Mouse (Mus musculus) liver, embryonic 12.5 days (tissue): ENCODE results near the gene Il16. TPM values are rescaled to one million over a fixed set of nuclear protein-coding genes. Genes with fewer than 3 reads are reported as not detected.

ENCODE experiments used
- ATAC-seq: fragments of 200-750 bp; cut with Nextera tagmentation; 2 replicates; pipeline ENCODE4 v1.8.0; 2017; ENCODE audit warnings: moderate number of reproducible peaks, mild to moderate bottlenecking, moderate library complexity
- H3K27ac ChIP-seq: fragments of 300-500 bp; sonication (generic); 2 replicates; pipeline ENCODE4 v1.5.1; 2016; ENCODE audit warnings: mild to moderate bottlenecking
- H3K27me3 ChIP-seq: fragments of 300-500 bp; sonication (generic); replicated peaks from 2 replicates; pipeline ENCODE4 v1.6.1; 2016; ENCODE audit warnings: mild to moderate bottlenecking, moderate library complexity
- H3K36me3 ChIP-seq: fragments of 300-500 bp; sonication (generic); 2 replicates; pipeline ENCODE4 v1.6.1; 2016; ENCODE audit warnings: mild to moderate bottlenecking, moderate library complexity
- H3K4me1 ChIP-seq: fragments of 300-500 bp; sonication (generic); 2 replicates; pipeline ENCODE4 v1.6.1; 2016
- H3K4me2 ChIP-seq: fragments of 300-500 bp; sonication (generic); 2 replicates; pipeline ENCODE4 v1.6.1; 2016; ENCODE audit warnings: mild to moderate bottlenecking, moderate library complexity
- H3K4me3 ChIP-seq: fragments of 300-500 bp; sonication (generic); 2 replicates; pipeline ENCODE4 v1.5.1; 2016; ENCODE audit warnings: mild to moderate bottlenecking, moderate library complexity
- H3K9ac ChIP-seq: fragments of 300-500 bp; sonication (generic); 2 replicates; pipeline ENCODE4 v1.6.1; 2016; ENCODE audit warnings: mild to moderate bottlenecking, moderate library complexity
- H3K9me3 ChIP-seq: fragments of 300-500 bp; sonication (generic); replicated peaks from 2 replicates; pipeline ENCODE4 v1.6.1; 2016; ENCODE audit warnings: mild to moderate bottlenecking, moderate library complexity
- WGBS: fragments of 180-500 bp; shearing (Covaris S2); methylation state at CpG from one replicate; pipeline ENCODE4 v1.1.7; 2016; ENCODE audit not compliant: insufficient replicate concordance; 5-methylcytosine and 5-hydroxymethylcytosine counted together
- polyA plus RNA-seq: library from polyadenylated mRNA; unstranded; fragments of >200 nt; fragmentation: Nextera tagmentation; extraction: Ambion mirVana; gene quantifications from 2 replicates; pipeline ENCODE4 v1.2.1, GENCODE M21; 2016

The Il16 gene
- polyA plus RNA-seq, 1 experiment from 2014 or later = 4.7 TPM

DNA sequence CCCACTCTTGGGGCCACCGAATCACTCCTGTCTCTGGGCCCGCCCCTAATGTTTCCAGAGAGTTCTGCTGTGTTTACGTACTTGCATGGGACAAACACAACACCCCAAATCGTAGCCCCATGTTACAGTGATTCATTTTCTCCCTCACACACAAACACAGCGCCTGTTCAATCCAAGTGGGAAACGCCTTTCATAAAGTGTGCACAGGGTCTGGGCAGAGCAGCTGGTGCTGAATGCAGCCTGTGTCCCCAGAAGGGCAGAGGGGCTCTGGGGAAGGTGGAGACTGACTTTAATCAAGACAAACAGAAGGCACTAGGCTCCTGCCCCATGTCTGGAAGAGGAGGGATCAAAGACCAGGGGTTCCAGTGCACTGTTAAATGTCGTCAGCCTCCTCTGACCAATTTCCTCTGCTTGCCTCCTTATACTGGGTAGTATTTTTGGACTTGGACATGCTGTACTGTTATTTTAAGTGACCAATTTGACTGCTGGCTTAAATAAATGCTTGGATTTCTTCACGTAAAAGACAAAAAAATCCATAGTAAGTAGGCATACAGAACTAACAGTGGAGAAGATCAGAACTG is 671 bp upstream of the Il16 start:
- no peaks in the 10 kb centered on the region for H3K9me3 ChIP-seq
- H3K4me3 ChIP-seq = no peak overlapping the region
- no peaks in the 10 kb centered on the region for H3K4me1 ChIP-seq
- no peak for ATAC-seq
- no peak overlapping the region for H3K27ac ChIP-seq
- WGBS = 64% methylated on average over 8 of the region's 8 CpGs
- H3K27me3 ChIP-seq = no peaks in the 10 kb centered on the region
- H3K4me2 ChIP-seq = no peak overlapping the region
- H3K9ac ChIP-seq = no peak overlapping the region
- no peaks in the 10 kb centered on the region for H3K36me3 ChIP-seq

DNA sequence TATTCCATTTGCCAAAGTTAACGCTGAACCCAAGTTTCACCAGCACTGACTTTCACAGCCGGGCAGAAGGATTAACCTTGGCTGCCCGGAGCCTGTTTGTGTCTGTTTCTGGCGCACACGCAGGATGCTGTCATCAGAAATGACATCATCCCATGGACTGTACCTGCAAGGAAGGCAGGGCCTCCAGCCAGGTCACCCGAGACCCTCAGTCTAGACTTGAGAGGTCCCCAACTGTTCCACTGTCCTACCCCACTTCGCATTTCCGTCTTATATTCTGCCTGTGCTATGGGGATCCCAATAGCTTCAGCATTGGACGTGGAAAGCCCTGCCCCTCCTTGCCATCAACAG is 487 bp downstream of the Il16 start:
- WGBS = 62% methylated on average over 9 of the region's 9 CpGs
- no peak overlapping the region for H3K27ac ChIP-seq
- no peaks in the 10 kb centered on the region for H3K27me3 ChIP-seq
- no peak overlapping the region for H3K4me3 ChIP-seq
- H3K4me1 ChIP-seq = no peaks in the 10 kb centered on the region
- H3K9me3 ChIP-seq = no peaks in the 10 kb centered on the region
- no peak overlapping the region for H3K9ac ChIP-seq
- H3K36me3 ChIP-seq = no peaks in the 10 kb centered on the region
- H3K4me2 ChIP-seq = no peak overlapping the region
- no peak for ATAC-seq

DNA sequence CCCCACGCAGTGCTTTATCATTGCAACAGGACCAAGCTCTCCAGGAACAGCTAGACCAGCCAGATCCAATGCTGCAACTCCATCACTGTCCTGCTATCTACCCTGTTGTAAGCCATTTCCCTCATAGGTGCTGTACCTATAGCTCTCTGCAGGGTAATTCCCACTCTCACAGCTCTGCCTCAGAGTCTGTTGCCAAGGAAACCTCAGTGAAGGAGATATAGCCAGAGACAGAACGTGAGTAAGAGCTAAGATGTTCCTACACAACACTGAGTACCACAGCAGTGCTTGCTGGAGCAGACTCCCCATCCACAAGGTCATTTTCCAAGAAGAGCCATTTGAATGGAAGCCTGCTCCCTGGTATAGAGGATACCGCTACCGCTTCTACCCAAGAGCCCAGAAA is 1.3 kb downstream of the Il16 start:
- WGBS = 67% methylated on average over 4 of the region's 4 CpGs
- Histone ChIP-seq H3K4me2 (no peak overlapping the region), H3K36me3 (no peaks in the 10 kb centered on the region), H3K4me1 (no peaks in the 10 kb centered on the region), H3K27ac (no peak overlapping the region), H3K9me3 (no peaks in the 10 kb centered on the region), H3K9ac (no peak overlapping the region), H3K4me3 (no peak overlapping the region), H3K27me3 (no peaks in the 10 kb centered on the region)
- no peak for ATAC-seq

DNA sequence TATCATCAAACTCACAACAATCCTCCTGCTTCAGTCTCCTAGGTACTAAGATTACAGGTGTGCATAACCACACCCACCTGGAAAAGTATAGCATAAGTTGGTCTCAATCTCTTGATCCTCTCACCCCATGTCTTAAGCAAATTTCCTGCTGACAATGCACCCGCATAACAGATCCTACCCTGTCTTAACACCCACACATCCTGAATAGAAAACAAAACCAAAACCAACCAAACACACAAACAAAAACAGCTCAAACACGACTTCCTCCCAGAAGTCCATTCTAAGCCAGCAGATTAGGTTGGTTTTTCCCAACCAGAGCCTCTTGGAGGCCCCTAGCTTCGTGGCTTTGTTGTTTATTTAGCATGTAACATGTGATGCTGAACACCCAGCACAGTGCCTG is 2.8 kb downstream of the Il16 start:
- no peak overlapping the region for H3K9ac ChIP-seq
- ATAC-seq = no peak
- no peaks in the 10 kb centered on the region for H3K27me3 ChIP-seq
- H3K9me3 ChIP-seq = no peaks in the 10 kb centered on the region
- 28% methylated on average over 3 of the region's 3 CpGs for WGBS
- H3K27ac ChIP-seq = no peak overlapping the region
- no peak overlapping the region for H3K4me2 ChIP-seq
- no peak overlapping the region for H3K4me3 ChIP-seq
- H3K36me3 ChIP-seq = no peaks in the 10 kb centered on the region
- no peaks in the 10 kb centered on the region for H3K4me1 ChIP-seq

DNA sequence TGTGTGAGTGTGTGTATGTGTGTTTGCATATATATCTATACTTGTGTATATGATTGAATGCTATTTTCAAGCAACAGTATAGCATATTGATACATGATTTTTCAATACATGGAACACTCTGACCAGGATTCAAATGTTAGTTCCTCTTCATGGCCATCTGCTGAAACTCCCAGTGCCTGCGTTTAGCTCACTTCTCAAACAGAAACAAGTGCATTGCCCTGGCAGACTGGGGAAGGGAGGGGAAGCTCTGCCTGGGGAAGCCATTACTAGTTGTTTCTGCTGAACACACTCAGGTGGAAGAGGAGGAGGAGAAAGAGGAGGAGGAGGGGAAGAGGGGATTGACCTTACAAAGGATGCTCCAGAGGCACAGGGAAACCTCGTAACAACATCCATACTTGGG is 3.5 kb downstream of the Il16 start:
- Histone ChIP-seq H3K4me3 (no peak overlapping the region), H3K4me2 (no peak overlapping the region), H3K9ac (no peak overlapping the region), H3K9me3 (no peaks in the 10 kb centered on the region), H3K27me3 (no peaks in the 10 kb centered on the region), H3K4me1 (no peaks in the 10 kb centered on the region), H3K36me3 (no peaks in the 10 kb centered on the region), H3K27ac (no peak overlapping the region)
- 62% methylated on average over 2 of the region's 2 CpGs for WGBS
- ATAC-seq = no peak

DNA sequence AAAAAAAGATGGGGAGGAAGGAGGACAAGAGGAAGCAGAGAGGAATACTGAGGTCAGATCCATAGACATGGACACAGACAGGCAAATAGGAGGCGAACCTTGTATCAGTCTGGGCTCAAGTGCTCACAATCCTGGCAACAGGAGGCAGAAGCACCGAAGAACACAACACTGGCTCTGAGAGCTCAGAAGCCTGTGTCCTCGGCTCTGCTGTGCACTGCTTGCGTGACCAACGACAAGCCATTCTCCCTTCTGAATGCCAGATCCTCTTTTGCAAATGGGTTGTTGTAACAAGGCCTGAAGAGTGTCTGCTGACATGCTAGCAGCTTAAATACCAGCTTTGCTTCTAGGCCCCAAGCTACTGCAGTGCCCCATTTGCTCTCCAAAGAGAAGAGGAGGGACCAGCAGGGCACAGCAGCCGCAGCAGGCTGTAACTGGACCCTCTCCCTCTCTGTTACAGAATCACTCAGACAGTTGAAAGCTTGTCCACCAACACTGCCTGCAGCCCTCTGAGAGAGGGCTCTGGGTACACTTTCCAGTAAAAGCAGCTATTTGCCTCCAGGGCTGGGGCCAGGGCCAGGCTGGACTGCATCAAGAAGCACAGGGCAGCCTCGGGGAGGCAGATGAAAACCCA is 5.7 kb downstream of the Il16 start:
- Histone ChIP-seq H3K4me2 (no peak overlapping the region), H3K4me3 (no peak overlapping the region), H3K4me1 (no peaks in the 10 kb centered on the region), H3K9ac (no peak overlapping the region), H3K27me3 (no peaks in the 10 kb centered on the region), H3K9me3 (no peaks in the 10 kb centered on the region), H3K36me3 (no peaks in the 10 kb centered on the region), H3K27ac (no peak overlapping the region)
- ATAC-seq = no peak
- WGBS = 63% methylated on average over 7 of the region's 7 CpGs

DNA sequence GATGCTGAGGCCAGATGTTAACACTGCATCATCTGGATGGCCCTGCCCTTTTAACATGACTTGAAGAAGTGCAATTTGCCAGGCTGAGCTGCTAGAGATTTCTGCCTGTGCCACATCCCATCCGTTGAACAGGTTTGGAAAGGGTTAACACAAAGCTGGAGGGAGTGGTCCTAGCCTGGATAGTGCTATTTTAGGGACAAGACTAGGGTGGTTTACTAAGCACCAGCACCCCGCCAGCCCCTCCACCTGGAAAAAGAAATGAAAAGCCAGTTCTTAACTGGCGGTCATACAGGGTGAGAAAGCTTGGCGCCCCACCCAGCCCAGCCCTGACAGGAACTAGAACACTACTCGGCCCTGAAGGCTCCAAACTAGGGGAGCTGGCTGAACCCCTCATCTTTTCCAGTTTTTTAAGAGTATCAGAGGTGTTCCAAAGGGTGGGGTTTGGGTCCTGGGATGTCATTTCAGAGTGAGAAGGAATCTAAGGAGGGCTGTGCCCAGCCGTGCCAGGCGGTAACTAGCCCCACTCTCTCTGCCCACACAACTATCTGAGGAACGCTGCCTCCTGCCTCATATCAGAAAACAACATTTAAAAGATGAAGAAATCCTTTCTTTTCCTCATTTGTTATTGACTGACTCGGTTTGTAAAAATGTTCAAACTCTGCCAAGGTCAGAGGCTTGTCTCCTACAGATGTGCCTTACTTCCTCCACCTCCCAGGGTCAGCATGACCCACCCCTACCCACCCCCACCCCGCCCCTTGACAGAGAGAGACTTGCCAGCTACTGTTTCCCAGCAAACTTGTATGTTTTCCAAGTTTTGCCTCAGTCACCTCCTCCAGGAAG is 6.7 kb downstream of the Il16 start:
- H3K27ac ChIP-seq = no peak overlapping the region
- no peak for ATAC-seq
- H3K9ac ChIP-seq = no peak overlapping the region
- no peak overlapping the region for H3K4me3 ChIP-seq
- no peaks in the 10 kb centered on the region for H3K27me3 ChIP-seq
- WGBS = 53% methylated on average over 10 of the region's 10 CpGs
- no peaks in the 10 kb centered on the region for H3K9me3 ChIP-seq
- no peak overlapping the region for H3K4me2 ChIP-seq
- H3K36me3 ChIP-seq = no peaks in the 10 kb centered on the region
- no peaks in the 10 kb centered on the region for H3K4me1 ChIP-seq

DNA sequence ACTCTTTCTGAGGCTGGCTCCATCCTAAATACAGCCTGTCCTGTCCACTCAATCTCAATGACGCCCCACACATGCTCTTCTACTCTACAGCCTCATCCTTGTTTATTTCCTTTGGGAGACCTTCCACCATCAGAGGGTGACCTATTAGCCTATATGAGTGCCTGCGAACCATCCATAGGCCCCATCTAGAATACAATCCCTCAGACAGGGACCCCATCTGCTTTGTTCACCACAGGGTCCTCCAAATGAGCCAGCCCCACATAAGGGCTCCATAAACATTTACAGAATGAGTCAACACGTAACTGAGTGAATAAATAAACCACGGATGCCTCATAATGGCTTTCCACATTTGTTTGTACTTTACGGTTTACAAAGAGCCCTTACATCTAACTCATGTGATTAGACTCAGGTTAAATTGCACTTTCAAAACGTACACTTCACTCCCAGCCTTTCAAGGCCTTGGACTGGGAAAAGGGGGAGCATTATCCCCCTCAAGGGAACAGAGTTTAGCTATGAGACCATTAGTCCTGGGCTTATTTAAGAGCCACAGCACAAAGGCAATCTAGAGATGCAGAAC is 7.5 kb downstream of the Il16 start:
- Histone ChIP-seq H3K9ac (no peak overlapping the region), H3K9me3 (no peaks in the 10 kb centered on the region), H3K27me3 (no peaks in the 10 kb centered on the region), H3K36me3 (no peaks in the 10 kb centered on the region), H3K27ac (no peak overlapping the region), H3K4me2 (no peak overlapping the region), H3K4me3 (no peak overlapping the region), H3K4me1 (no peaks in the 10 kb centered on the region)
- 51% methylated on average over 6 of the region's 6 CpGs for WGBS
- ATAC-seq = no peak

DNA sequence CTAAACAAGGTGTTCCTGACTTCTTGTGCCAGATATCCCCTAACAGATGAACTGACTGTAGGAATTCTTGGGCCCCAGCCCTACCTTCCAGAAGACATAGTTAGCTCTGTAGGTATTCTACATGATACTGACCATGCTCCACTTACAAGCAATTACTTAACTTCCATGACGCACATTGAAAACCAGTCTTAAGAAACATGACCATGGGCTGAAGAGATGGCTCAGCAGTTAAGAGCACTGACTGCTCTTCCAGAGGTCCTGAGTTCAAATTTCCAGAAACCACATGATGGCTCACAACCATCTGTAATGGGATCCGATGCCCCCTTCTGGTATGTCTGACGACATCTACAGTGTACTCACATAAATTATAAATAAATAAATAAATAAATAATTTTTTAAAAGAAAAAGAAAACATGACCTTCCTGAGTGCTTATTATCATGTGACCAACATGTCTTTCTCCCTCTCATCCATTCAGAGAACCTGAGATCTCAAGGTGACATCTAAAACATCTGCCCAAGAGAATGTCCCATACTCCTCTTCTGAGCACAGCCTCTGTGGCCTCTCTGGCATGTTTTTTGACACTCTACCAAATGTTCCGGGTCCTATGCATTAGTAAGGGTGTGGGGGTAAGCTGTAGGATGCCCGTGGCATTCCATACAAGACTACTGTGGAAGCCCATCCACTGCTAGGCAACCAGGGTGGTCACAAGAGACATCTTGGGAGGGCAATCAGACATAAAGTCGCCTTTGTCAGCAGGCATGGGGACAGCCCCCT is 9.0 kb downstream of the Il16 start:
- no peak for ATAC-seq
- Histone ChIP-seq H3K9me3 (no peaks in the 10 kb centered on the region), H3K4me3 (no peak overlapping the region), H3K27ac (no peak overlapping the region), H3K27me3 (no peaks in the 10 kb centered on the region), H3K9ac (no peak overlapping the region), H3K4me1 (no peaks in the 10 kb centered on the region), H3K36me3 (no peaks in the 10 kb centered on the region), H3K4me2 (no peak overlapping the region)
- 70% methylated on average over 6 of the region's 6 CpGs for WGBS

DNA sequence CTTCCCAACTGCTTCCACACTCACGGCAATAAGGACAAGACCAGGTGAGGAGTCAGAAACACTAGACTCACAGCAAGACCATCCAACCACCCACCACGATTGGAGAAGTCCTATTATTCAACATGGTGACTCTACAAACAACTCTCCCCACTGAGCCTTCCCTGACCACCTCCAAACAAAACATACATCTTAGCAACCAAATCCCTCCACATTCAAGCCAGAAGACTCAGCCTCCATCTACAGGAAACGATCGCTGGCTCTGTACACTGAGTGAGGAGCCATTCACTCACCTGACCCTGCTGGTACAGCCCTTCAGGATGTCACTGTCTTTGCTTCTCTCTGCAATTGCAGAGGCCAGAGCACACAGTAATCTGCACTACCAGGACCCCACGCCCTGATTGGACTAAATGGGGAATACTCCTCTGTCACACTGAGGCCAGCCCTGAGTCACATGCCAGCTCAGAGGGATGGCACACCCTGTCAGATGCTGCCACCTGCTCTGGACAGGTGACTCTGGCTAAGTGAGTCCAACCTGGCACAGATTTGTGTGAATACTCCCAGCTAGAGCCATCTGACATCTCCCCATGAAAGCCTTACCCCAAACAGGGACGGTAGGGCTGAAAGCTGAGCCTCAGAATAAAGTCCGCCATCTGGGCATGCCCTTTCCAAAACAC is 10.3 kb downstream of the Il16 start:
- Histone ChIP-seq H3K4me2 (no peak overlapping the region), H3K9me3 (no peaks in the 10 kb centered on the region)
- no peak for ATAC-seq

DNA sequence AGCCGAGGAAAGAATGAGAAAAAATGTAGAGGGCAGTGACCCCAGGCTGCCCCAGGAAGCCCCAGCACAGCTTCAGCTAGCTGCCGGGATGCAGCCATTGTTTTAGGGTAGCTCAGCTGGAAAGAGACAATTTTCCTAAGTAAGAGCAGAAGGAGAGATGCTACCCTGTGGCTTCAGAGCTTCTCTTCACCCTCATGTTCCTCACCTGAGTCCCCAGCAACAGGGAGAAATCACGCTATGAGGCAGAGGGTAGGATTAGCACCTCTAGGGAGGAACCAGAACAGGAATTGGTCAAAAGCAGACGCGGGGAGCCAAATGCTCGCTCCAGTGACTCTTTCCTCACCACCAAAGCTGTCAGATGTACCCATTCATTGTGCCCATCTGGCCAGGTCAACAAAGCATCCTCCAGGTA is 10.8 kb downstream of the Il16 start:
- Histone ChIP-seq H3K4me2 (no peak overlapping the region), H3K27me3 (no peaks in the 10 kb centered on the region), H3K4me1 (no peaks in the 10 kb centered on the region), H3K9ac (no peak overlapping the region), H3K9me3 (no peaks in the 10 kb centered on the region), H3K36me3 (no peaks in the 10 kb centered on the region), H3K4me3 (no peak overlapping the region), H3K27ac (no peak overlapping the region)
- ATAC-seq = no peak
- 49% methylated on average over 6 of the region's 6 CpGs for WGBS

More for the DNA sequence above, 10.3 kb downstream of the Il16 start:
- no peak overlapping the region for H3K4me3 ChIP-seq
- H3K9ac ChIP-seq = no peak overlapping the region
- no peak overlapping the region for H3K27ac ChIP-seq
- no peaks in the 10 kb centered on the region for H3K4me1 ChIP-seq
- H3K36me3 ChIP-seq = no peaks in the 10 kb centered on the region
- WGBS = 69% methylated on average over 7 of the region's 7 CpGs
- H3K27me3 ChIP-seq = no peaks in the 10 kb centered on the region
